In the genomic region with DNA sequence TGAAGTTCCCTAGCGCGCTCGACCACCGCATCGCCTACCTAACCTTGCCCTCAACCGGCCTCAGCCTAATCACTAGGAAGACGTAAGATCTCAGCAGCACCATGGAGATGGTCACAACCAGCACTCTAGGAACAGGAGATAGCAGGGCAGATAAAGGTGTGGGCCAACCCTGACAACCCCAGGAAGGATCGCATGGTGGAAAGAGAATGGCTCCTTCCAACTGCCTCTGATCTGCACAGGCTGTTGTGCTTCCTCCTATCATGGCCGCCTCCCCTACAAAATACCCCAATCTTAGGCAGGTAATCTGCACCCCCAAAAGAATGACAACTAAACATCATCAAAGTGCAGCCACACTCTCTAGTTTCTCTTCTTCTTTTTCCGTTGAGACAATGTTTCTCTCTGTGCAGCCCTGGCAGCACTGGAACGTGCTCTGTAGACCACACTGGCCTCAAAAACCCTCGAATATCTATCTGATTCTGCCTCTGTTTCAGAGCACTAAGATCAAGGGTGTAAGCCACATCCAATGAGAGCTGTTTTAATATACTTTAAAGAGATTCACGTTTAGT, we compare ENCODE assay signal across 10 mouse cellular contexts. TPM values are rescaled to one million over a fixed set of nuclear protein-coding genes. Genes with fewer than 3 reads are reported as not detected.
DNase-seq lines count a peak whose midpoint lies in the region; ATAC-seq and TF ChIP-seq lines count a peak whose summit lies in the region.
"Had no signal": no experiment of that assay in that cellular context is flagged by ENCODE, and none has a peak within 500 bp of the region (broad histone marks: within the 10 kb centered on the region; RNA-seq: fewer than 3 reads in every experiment).

No protein-coding gene starts in this region.

- H3K36me3 ChIP-seq in heart, embryonic 12.5 days = peaks cover 50% of the 10 kb centered on the region
- peaks cover 31 to 60% of the 10 kb centered on the region in 2 experiments for H3K36me3 ChIP-seq in CH12.LX (replicated peaks in 1 of 2; ENCODE audit: control insufficient read depth in 1 of 2, insufficient read depth in 1 of 2, low read length in 1 of 2)
- H3K36me3 ChIP-seq in forebrain, embryonic 15.5 days = peaks cover 38% of the 10 kb centered on the region
- peaks cover 59% of the 10 kb centered on the region for H3K36me3 ChIP-seq in liver, postnatal 0 days (replicated peaks; ENCODE audit: insufficient read depth, low read length)

- peaks cover 24% of the 10 kb centered on the region for H3K4me1 ChIP-seq in heart, embryonic 12.5 days (replicated peaks)
- H3K4me1 ChIP-seq in CH12.LX (ENCODE audit: control insufficient read depth in 1 of 2, insufficient read depth in 2 of 2) = peaks cover 9 to 30% of the 10 kb centered on the region in 2 experiments
- peaks cover 43% of the 10 kb centered on the region for H3K4me1 ChIP-seq in forebrain, embryonic 15.5 days
- H3K4me1 ChIP-seq in liver, postnatal 0 days (ENCODE audit: insufficient read depth) = peaks cover 28% of the 10 kb centered on the region

- H3K9me3 ChIP-seq in heart, embryonic 12.5 days (replicated peaks) = no peaks in the 10 kb centered on the region
- no peaks in the 10 kb centered on the region for H3K9me3 ChIP-seq in CH12.LX (replicated peaks; ENCODE audit: low read length)
- H3K9me3 ChIP-seq in forebrain, embryonic 15.5 days = no peaks in the 10 kb centered on the region
- no peaks in the 10 kb centered on the region for H3K9me3 ChIP-seq in liver, postnatal 0 days (ENCODE audit: low read length)

- dilution Hi-C loops in CH12.LX (cut with MboI; ENCODE audit: extremely low pct_ligation_motif_present, extremely low pct_unique_long_range_greater_than_20kb, low sequenced_read_pairs) = no loop called here

- WGBS in heart, embryonic 12.5 days = 79% methylated on average over 13 of the region's 13 CpGs
- 90% methylated on average over 13 of the region's 13 CpGs for WGBS in forebrain, embryonic 15.5 days
- 70% methylated on average over 13 of the region's 13 CpGs for WGBS in liver, postnatal 0 days (ENCODE audit: insufficient replicate concordance)

- no peak for TF ChIP-seq RAD21 in CH12.LX (IDR thresholded peaks at IDR 0.05; ENCODE audit: low read depth, low read length)

- 0 out of 2 replicates have a peak overlapping the region, but pooled peaks have one; percentile 4 for H3K9ac ChIP-seq in heart, embryonic 12.5 days
- H3K9ac ChIP-seq in CH12.LX (ENCODE audit: insufficient read depth, low read depth) = peak overlapping the region; percentile 90
- H3K9ac ChIP-seq in forebrain, embryonic 15.5 days (replicated peaks) = no peak overlapping the region
- H3K9ac ChIP-seq in liver, postnatal 0 days (replicated peaks) = peak overlapping the region; percentile 41

- no peak for TF ChIP-seq POLR2A in CH12.LX (IDR thresholded peaks at IDR 0.05; ENCODE audit: low read depth, low read length)

- DNase-seq in heart, postnatal 14 days = no peak
- no peak for DNase-seq in CH12.LX (ENCODE audit: extremely low read depth)
- no peak for DNase-seq in liver, postnatal 0 days
- no peak for DNase-seq in right cerebral cortex, adult 2 months (ENCODE audit: low spot score in 2 of 2)
- DNase-seq in urinary bladder, postnatal 36 days (ENCODE audit: low spot score in 2 of 2) = no peak
- DNase-seq in left cerebral cortex, postnatal 36 days (ENCODE audit: low spot score in 2 of 2) = no peak
- DNase-seq: cerebellum, adult 11 months; kidney, postnatal 10 days had no signal

- no peak for TF ChIP-seq CTCF in CH12.LX (conservative IDR thresholded peaks at IDR 0.05 in 1 of 2, IDR thresholded peaks at IDR 0.05 in 1 of 2; ENCODE audit: low read depth in 2 of 2, low read length in 2 of 2)
- TF ChIP-seq CTCF in liver, postnatal 0 days (IDR thresholded peaks at IDR 0.05; ENCODE audit: low read depth) = no peak

- in situ Hi-C loops in CH12.LX (cut with MboI; ENCODE audit: low pct_ligation_motif_present, low pct_unique_long_range_greater_than_20kb, low sequenced_read_pairs) = no loop called here

- H3K27me3 ChIP-seq in heart, embryonic 12.5 days (replicated peaks) = no peaks in the 10 kb centered on the region
- H3K27me3 ChIP-seq in CH12.LX (replicated peaks) = no peaks in the 10 kb centered on the region
- no peaks in the 10 kb centered on the region for H3K27me3 ChIP-seq in forebrain, embryonic 15.5 days
- H3K27me3 ChIP-seq in liver, postnatal 0 days (ENCODE audit: insufficient read depth, low read length) = no peaks in the 10 kb centered on the region

- peaks cover 62% of the 10 kb centered on the region for H3K79me2 ChIP-seq in CH12.LX (replicated peaks; ENCODE audit: control insufficient read depth, extremely low read depth, insufficient read depth, poor library complexity, severe bottlenecking)

- TF ChIP-seq EP300 in CH12.LX (IDR thresholded peaks at IDR 0.05; ENCODE audit: low read length) = no peak
- no peak for TF ChIP-seq EP300 in liver, postnatal 0 days (IDR thresholded peaks at IDR 0.05; ENCODE audit: low read depth)

- no peak overlapping the region for H3K27ac ChIP-seq in heart, embryonic 12.5 days (ENCODE audit: poor library complexity, severe bottlenecking)
- H3K27ac ChIP-seq in CH12.LX (ENCODE audit: insufficient read depth, low read depth) = no peak overlapping the region
- H3K27ac ChIP-seq in forebrain, embryonic 15.5 days (replicated peaks) = no peak overlapping the region
- no peak overlapping the region for H3K27ac ChIP-seq in liver, postnatal 0 days (ENCODE audit: low read depth)

- peak overlapping the region; percentile 76 for H3K4me3 ChIP-seq in heart, embryonic 12.5 days
- no peak overlapping the region for H3K4me3 ChIP-seq in CH12.LX (replicated peaks in 1 of 3; ENCODE audit: low read depth in 2 of 3, low read length in 2 of 3, poor library complexity in 1 of 3)
- H3K4me3 ChIP-seq in forebrain, embryonic 15.5 days = peak overlapping the region; percentile 67; the same call in 1 of the 2 replicates
- peak overlapping the region; percentile 94; the same call in 1 of the 2 replicates for H3K4me3 ChIP-seq in liver, postnatal 0 days (ENCODE audit: low read depth, low read length)

- no peak for ATAC-seq in heart, embryonic 12.5 days (ENCODE audit: insufficient number of reproducible peaks, low FRiP score)
- no peak for ATAC-seq in forebrain, embryonic 15.5 days (replicated peaks)
- ATAC-seq in liver, postnatal 0 days = no peak

- peak overlapping the region; percentile 75 for H3K4me2 ChIP-seq in heart, embryonic 12.5 days
- H3K4me2 ChIP-seq in CH12.LX (ENCODE audit: insufficient read depth, low read depth, poor library complexity, severe bottlenecking) = peak overlapping the region; percentile 97
- peak overlapping the region; percentile 69 for H3K4me2 ChIP-seq in forebrain, embryonic 15.5 days (replicated peaks)
- peak overlapping the region; percentile 90 for H3K4me2 ChIP-seq in liver, postnatal 0 days (ENCODE audit: low read depth, low read length)

- intact Hi-C loops in heart, postnatal 14 days (cut with DNase I) = no loop called here
- intact Hi-C loops in left cerebral cortex, postnatal 36 days (cut with DNase I) = no loop called here

TF ChIP-seq in CH12.LX, 34 proteins besides CTCF, POLR2A, EP300 and RAD21:
- TF ChIP-seq JUN (IDR thresholded peaks at IDR 0.05; ENCODE audit: insufficient read depth, low read depth, low read length) = no peak
- TF ChIP-seq CHD2 (IDR thresholded peaks at IDR 0.05; ENCODE audit: low read length) = no peak
- 0 out of 2 replicates have a peak, but pooled peaks have one; percentile 32 for TF ChIP-seq BHLHE40 (IDR thresholded peaks at IDR 0.05; ENCODE audit: low read depth, low read length)

RNA-seq across cellular contexts. Expression of gene Mgea5, which starts 3.2 kb away (rescaled TPM):
- 51.7 and 52.8 TPM in 2 replicates for polyA plus RNA-seq in heart, embryonic 12.5 days (2016; fragmentation: Nextera tagmentation; extraction: Ambion mirVana)
- 10 to 100 TPM; 65.7 TPM for total RNA-seq in heart, postnatal 14 days (2021)
- total RNA-seq in CH12.LX (2012; rRNA removed) = 63.9 and 69.8 TPM in 2 replicates
- 69.4 and 78.7 TPM in 2 replicates for total RNA-seq in CH12.LX (2014; rRNA removed)
- 66.4 and 68.7 TPM in 2 replicates for polyA plus RNA-seq in CH12.LX (2012; ENCODE audit: insufficient read length, low read depth)
- polyA plus RNA-seq in forebrain, embryonic 15.5 days (2015; fragmentation: Nextera tagmentation; extraction: Ambion mirVana) = 93.6 and 94.5 TPM in 2 replicates
- 10.3 and 10.8 TPM in 2 replicates for polyA plus RNA-seq in liver, postnatal 0 days (2015; fragmentation: Nextera tagmentation; extraction: Ambion mirVana)
- 100 to 1,000 TPM; 143 to 168 TPM for total RNA-seq in left cerebral cortex, postnatal 36 days (2021)

RNA-seq across cellular contexts. Expression of gene Npm3, which starts 31.0 kb away (rescaled TPM):
- 9.5 and 11.2 TPM in 2 replicates for polyA plus RNA-seq in heart, embryonic 12.5 days (2016; fragmentation: Nextera tagmentation; extraction: Ambion mirVana)
- 10 to 100 TPM; 13.0 to 18.9 TPM for total RNA-seq in heart, postnatal 14 days (2021)
- 189 and 220 TPM in 2 replicates for total RNA-seq in CH12.LX (2012; rRNA removed)
- 225 and 248 TPM in 2 replicates for total RNA-seq in CH12.LX (2014; rRNA removed)
- polyA plus RNA-seq in CH12.LX (2012; ENCODE audit: insufficient read length, low read depth) = 237 TPM in 2 replicates
- 9.5 and 9.7 TPM in 2 replicates for polyA plus RNA-seq in forebrain, embryonic 15.5 days (2015; fragmentation: Nextera tagmentation; extraction: Ambion mirVana)
- polyA plus RNA-seq in liver, postnatal 0 days (2015; fragmentation: Nextera tagmentation; extraction: Ambion mirVana) = 6.3 and 6.5 TPM in 2 replicates
- 1 to 10 TPM; 5.4 to 5.8 TPM for total RNA-seq in left cerebral cortex, postnatal 36 days (2021)

RNA-seq across cellular contexts. Expression of gene Kcnip2, which starts 35.4 kb away (rescaled TPM):
- polyA plus RNA-seq in heart, embryonic 12.5 days (2016; fragmentation: Nextera tagmentation; extraction: Ambion mirVana) = 0.36 and 0.56 TPM in 2 replicates
- total RNA-seq in heart, postnatal 14 days (2021) = 100 to 1,000 TPM; 149 to 164 TPM
- not detected in 2 replicates for total RNA-seq in CH12.LX (2012; rRNA removed)
- not detected in 2 replicates for total RNA-seq in CH12.LX (2014; rRNA removed)
- not detected in 2 replicates for polyA plus RNA-seq in CH12.LX (2012; ENCODE audit: insufficient read length, low read depth)
- 8.4 and 9.9 TPM in 2 replicates for polyA plus RNA-seq in forebrain, embryonic 15.5 days (2015; fragmentation: Nextera tagmentation; extraction: Ambion mirVana)
- 0.59 and 0.71 TPM in 2 replicates for polyA plus RNA-seq in liver, postnatal 0 days (2015; fragmentation: Nextera tagmentation; extraction: Ambion mirVana)
- total RNA-seq in left cerebral cortex, postnatal 36 days (2021) = 100 to 1,000 TPM; 134 to 147 TPM

RNA-seq across cellular contexts. Expression of gene Fgf8, which starts 37.7 kb away (rescaled TPM):
- not detected in 2 replicates for polyA plus RNA-seq in heart, embryonic 12.5 days (2016; fragmentation: Nextera tagmentation; extraction: Ambion mirVana)
- total RNA-seq in heart, postnatal 14 days (2021) = not detected
- not detected in 2 replicates for total RNA-seq in CH12.LX (2012; rRNA removed)
- not detected in 2 replicates for total RNA-seq in CH12.LX (2014; rRNA removed)
- not detected in 2 replicates for polyA plus RNA-seq in CH12.LX (2012; ENCODE audit: insufficient read length, low read depth)
- 0.23 and 0.90 TPM in 2 replicates for polyA plus RNA-seq in forebrain, embryonic 15.5 days (2015; fragmentation: Nextera tagmentation; extraction: Ambion mirVana)
- polyA plus RNA-seq in liver, postnatal 0 days (2015; fragmentation: Nextera tagmentation; extraction: Ambion mirVana) = not detected in 2 replicates
- not detected for total RNA-seq in left cerebral cortex, postnatal 36 days (2021)

Comparison
In these comparisons a context has a peak if more than half of its experiments do, and no peak if none do; other contexts are left out.
1. H3K4me3 ChIP-seq: peak in heart, embryonic 12.5 days (single experiment), forebrain, embryonic 15.5 days (single experiment) and liver, postnatal 0 days (single experiment); none in CH12.LX (0 of 3).
2. RNA of gene Npm3, which starts 31.0 kb away (polyA plus RNA-seq): 237 TPM in CH12.LX; 9.5 to 9.7 TPM in forebrain, embryonic 15.5 days, 9.5 to 11.2 TPM in heart, embryonic 12.5 days and 6.3 to 6.5 TPM in liver, postnatal 0 days; every median in the first group is over 10 times any median in the second.
3. Peak in every context shown above with its lines, with median percentiles within 50 percentile points of each other: H3K4me2 ChIP-seq.